Mouse (Mus musculus): ENCODE measurements at regions not wholly inside any gene's neighbourhood (a gene's known extent, or its start where the extent isn't known, plus 50 kb on each side); places are given as distances from the start of the nearest gene placed in this dataset.

- H3K27me3 ChIP-seq (ENCODE audit: control insufficient read depth, insufficient read depth, low read length): no peaks in the 10 kb centered on the region
- TF ChIP-seq POLR2A (IDR thresholded peaks at IDR 0.05; ENCODE audit: borderline replicate concordance, insufficient read depth, low read length): no peak
- TF ChIP-seq CTCF (IDR thresholded peaks at IDR 0.05; ENCODE audit: borderline replicate concordance, insufficient read depth, low read depth, low read length): no peak
- no peak overlapping the region for H3K27ac ChIP-seq (ENCODE audit: insufficient read depth, low read length)
- H3K4me3 ChIP-seq (replicated peaks; ENCODE audit: insufficient read depth, low read depth, low read length): no peak overlapping the region
- WGBS: 32% methylated on average over 1 of the region's 1 CpGs
- no peak for DNase-seq
- no peaks in the 10 kb centered on the region for H3K4me1 ChIP-seq (ENCODE audit: control insufficient read depth, insufficient read depth, low read length)
Measured at GRCm38 (mm10) chr2:123194533-123194932, 429.5 kb downstream of the Sqor start.

Data from cerebellum, adult 2 months (tissue).